Mouse (Mus musculus) retina, adult 2 months (tissue): ENCODE data around the gene Aldh16a1.
"Not testable (repeated sequence)": the region's sequence is repeated elsewhere in the genome, so short reads cannot be mapped to it uniquely, and the experiment has no call there.

Experiments used
- DNase-seq: peaks from one replicate; pipeline ENCODE4 v3.0.0-alpha.2; 2012; ENCODE audit warnings: low read depth, low spot score

Aldh16a1 gene

GRCm38 (mm10) chr7:45117566-45117965 is 36.8 kb downstream of the Aldh16a1 start:
- no peak for DNase-seq

GRCm38 (mm10) chr7:45113476-45113875 is 40.9 kb downstream of the Aldh16a1 start:
- no peak for DNase-seq

- no peak for DNase-seq
Measured at GRCm38 (mm10) chr7:45112529-45112928, 41.9 kb downstream of the Aldh16a1 start.

- DNase-seq = no peak
Measured at GRCm38 (mm10) chr7:45111940-45112339, 42.4 kb downstream of the Aldh16a1 start.

GRCm38 (mm10) chr7:45110089-45110488 is 44.3 kb downstream of the Aldh16a1 start:
- not testable (repeated sequence) for DNase-seq

- DNase-seq = no peak
Measured at GRCm38 (mm10) chr7:45107052-45107645, 47.2 kb downstream of the Aldh16a1 start.

GRCm38 (mm10) chr7:45106441-45106840 is 47.9 kb downstream of the Aldh16a1 start:
- no peak for DNase-seq

- no peak for DNase-seq
Measured at GRCm38 (mm10) chr7:45105491-45105890, 48.9 kb downstream of the Aldh16a1 start.

GRCm38 (mm10) chr7:45104941-45105340 is 49.4 kb downstream of the Aldh16a1 start:
- DNase-seq = no peak

GRCm38 (mm10) chr7:45103652-45104180 is 50.7 kb downstream of the Aldh16a1 start, which contains the start of gene Fcgrt:
TSS of gene Fcgrt (minus strand) at chr7:45103851.
- no peak for DNase-seq

- no peak for DNase-seq
Measured at GRCm38 (mm10) chr7:45102940-45103585, 51.3 kb downstream of the Aldh16a1 start.

GRCm38 (mm10) chr7:45102441-45102840 is 51.9 kb downstream of the Aldh16a1 start:
- DNase-seq = no peak

- DNase-seq = no peak
Measured at GRCm38 (mm10) chr7:45100046-45100445, 54.3 kb downstream of the Aldh16a1 start.

- no peak for DNase-seq
Measured at GRCm38 (mm10) chr7:45098541-45099240, 55.7 kb downstream of the Aldh16a1 start.

- DNase-seq = no peak
Measured at GRCm38 (mm10) chr7:45097479-45097878, 56.9 kb downstream of the Aldh16a1 start.

- not testable (repeated sequence) for DNase-seq
Measured at GRCm38 (mm10) chr7:45095965-45096364, 58.4 kb downstream of the Aldh16a1 start.

GRCm38 (mm10) chr7:45095367-45095766 is 59.0 kb downstream of the Aldh16a1 start:
- no peak for DNase-seq

- DNase-seq = no peak
Measured at GRCm38 (mm10) chr7:45094121-45094520, 60.3 kb downstream of the Aldh16a1 start.

GRCm38 (mm10) chr7:45093516-45093905 is 60.9 kb downstream of the Aldh16a1 start:
- DNase-seq = no peak

GRCm38 (mm10) chr7:45092828-45093515 is 61.4 kb downstream of the Aldh16a1 start:
- no peak for DNase-seq

GRCm38 (mm10) chr7:45092048-45092447 is 62.3 kb downstream of the Aldh16a1 start, which contains the start of gene Rcn3:
TSS of gene Rcn3 (minus strand) at chr7:45092221.
- no peak for DNase-seq
